Mouse (Mus musculus): ENCODE data around the gene Slc32a1.

The Slc32a1 gene

DNA sequence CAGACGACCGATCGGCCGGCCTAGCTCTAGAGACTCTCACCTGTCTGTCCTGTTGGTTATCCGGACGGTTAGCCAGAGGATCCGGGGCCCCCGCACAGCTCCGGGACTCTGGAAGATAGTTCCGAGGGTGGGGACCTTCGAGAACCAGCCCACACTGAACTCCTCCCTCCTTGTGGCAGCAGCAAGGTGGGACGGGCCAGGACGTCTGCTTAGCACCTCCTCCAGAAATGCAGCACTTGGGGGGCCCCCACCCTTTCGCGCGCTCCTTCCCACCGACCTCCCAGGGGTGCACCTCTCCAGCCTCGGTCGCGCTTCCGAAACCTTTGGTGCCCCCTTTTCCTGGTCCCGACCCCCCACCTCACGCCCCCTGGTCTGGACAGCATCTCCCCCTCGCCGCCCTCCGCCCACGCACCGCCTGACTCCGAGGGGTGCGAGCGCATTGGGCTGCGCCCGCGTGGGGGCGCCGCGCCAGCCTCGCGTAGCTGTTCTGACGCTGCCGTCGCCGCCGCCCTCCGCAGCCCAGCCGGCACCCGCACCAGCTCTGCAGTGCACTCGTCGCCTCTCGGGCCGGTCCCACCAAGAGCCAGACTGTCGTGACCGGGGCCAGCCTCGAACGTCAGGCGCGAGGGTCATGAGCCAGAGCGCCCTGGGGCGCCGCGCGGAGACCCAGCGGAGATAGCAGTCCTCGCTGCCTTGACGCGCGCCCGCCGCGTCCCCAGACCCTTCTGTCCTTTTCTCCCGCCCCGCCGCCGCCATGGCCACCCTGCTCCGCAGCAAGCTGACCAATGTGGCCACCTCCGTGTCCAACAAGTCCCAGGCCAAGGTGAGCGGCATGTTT is at the start of gene Slc32a1:
TSS of gene Slc32a1 (plus strand) at position 280 of the 838 bp plus-strand sequence.
- peak in 1 of 2 experiments; percentile 37 for DNase-seq

DNA sequence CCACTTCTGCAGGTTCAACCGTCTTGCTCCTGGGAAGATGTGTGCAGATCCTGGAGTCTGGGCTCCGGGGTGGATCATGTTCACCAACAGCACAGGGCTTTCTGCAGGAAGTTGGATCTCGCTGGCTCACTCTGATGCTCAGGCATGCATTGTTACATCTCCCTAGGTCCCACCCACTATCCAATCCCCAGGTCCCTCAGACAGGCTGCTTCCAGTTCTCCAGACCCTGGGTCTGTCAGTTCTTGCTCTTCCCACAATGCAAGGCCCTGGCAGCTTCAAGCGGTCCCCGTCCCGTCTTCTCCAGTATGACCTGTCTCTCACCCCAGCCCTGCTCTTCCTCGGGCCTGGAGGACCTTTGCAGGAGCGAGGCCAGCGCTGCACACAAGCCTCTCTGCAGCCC is 49.8 kb upstream of the Slc32a1 start:
- peak in 1 of 2 experiments; percentile 24 for DNase-seq

DNA sequence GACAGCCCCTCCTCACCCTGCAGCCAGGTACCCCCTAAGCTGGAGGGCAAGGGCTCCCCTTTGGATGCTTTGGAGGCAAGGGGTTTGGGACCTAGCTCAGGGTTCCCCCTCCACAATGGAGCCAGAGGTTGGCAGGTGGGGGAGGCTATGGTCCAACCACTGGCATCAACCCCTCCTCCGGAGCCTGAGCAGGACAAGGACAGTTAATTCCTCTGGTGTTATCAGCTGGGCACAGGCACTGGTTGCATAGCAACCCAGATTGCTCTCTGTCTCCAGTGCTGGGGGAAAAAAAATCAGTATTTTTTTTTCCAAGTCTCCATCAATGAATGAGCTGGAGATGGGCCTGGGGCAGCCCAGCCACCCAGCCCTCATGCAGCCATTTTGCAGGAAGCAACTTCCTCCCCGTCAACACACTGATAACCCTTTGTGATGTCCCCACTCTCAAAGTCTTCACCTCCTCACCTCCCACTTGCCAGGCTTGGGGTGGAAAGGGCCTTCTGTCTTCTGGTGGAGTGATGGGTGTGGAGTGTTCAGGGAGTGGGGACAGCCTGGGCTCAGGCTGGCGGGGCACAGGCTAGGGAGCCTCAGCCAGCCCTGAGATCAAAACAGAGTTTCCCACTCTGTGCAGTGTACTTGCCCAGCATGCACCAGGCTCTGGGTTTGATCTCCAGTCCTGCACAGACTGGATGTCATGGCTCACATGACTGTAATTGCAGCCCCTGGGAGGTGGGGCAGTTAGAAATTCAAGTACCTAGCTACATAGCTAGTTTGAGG is 49.0 kb upstream of the Slc32a1 start:
- DNase-seq: no peak

DNA sequence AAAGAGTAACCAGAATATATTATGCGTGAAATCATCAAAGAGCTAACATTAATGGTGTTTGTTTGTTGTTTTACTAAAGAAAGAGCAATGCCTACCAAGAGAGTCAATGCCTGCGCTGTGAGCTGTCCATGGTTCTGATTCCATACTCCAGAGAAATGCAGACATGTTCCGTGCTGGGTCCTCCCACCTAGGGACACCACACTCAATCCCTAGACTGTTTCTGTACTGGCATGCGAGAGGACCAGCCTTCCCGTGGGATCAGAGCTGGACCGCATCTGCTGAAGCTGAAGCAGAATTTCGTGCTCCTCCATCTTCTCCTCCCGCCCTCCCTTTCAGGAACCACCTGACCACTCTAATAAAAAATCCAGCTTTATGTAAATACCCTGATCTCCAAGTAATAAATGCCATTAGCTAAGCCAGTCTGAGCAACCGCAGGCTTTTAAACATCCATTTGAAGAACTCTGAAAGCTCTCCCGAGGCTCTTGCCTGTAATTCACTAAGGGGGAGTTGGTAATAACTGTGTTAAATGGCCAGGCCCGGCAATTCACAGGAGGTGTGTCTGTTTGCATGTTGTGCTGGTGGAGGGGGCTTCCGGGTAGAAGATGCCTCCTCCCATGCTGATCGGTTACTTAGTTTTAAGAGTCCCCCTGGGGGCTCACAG is 40.0 kb upstream of the Slc32a1 start:
- no peak for DNase-seq

DNA sequence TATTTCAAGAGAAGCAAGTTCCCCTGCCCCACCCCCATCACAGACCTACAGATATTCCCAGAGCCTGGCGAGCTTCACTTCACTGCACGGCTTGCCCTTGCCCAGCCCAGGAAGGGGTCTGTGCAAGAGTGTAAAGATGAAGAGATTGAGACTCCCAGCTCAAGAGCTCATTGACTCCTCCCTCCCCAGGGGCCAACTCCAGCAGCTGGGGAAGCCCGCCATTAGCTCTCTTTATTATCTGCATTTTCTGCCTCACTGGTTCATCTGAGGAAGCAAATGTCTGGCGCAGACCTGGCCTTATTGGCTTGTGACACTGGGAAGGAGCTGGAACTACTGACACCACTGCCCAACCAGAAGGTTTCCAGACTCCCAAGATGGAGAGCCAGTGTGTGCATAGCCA is 30.6 kb upstream of the Slc32a1 start:
- no peak for DNase-seq

DNA sequence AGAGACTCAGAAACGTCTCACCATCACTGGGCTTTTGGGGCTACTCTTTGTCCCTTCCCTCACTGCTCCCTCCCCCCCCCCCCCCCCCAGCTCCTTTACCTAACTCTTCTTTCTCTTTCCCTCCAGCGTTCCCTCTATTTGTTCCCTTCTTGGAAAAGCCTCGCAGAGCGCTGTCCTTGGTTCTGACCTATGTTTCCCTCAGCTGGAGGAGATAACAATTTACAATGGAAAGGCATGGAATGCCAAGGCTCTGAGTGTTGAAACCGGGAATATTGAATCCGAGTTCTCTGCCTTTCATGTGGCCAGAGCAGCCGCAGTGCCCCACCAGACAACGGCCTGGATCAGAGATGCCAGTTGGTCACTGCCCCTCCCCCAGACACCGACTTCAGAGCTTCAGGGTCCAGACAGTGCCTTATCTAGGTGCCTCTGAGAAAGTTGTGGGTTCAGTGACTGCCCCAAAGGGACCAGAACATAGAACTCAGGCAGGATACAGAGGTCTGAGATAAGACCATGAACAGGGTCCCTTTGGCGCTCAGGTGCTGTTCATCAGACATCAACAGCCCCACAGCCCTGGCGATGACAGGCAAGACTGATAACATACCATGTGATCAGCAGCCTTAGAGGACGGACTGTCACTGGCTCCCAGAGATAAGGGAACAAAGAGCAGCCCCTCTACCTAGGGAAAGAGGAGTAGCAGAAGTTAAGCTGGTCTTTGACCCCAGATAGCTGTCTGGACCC is 25.8 kb upstream of the Slc32a1 start:
- DNase-seq: no peak

DNA sequence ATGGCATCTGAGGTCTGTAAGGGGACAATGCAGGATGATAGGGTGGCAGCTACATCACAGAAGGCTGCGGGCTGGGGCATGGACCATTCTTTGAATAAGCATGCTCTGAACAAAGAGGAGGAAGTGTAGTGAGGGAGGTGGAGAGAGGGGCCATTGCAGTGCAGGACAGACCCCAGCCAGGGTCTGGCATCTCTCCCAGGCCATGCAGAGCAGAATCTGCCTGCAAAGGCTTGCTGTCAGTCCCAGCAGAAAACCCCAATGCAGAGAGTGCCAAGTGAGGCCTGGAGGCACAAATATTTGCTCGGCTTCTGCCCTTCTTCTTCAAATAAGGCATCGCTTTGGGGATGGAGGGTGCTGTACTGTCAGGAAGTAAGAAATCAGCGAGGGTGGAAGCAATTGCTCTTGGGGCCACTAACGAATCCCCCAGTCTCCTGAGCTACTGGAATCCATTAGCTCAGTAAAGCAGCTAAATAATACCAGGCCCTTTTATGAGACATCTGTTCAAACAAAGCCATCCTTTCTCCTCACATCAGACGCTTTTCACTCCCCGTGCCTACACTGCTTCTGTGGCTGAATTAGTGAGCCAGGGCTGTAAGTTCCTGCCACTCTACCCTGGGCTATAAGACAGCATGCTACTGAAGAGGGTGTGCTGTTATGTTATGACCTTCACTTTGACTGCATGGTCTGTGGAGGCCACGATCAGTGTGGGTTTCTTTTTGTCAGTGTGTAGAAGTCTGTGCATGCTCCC is 21.9 kb upstream of the Slc32a1 start:
- DNase-seq: no peak

DNA sequence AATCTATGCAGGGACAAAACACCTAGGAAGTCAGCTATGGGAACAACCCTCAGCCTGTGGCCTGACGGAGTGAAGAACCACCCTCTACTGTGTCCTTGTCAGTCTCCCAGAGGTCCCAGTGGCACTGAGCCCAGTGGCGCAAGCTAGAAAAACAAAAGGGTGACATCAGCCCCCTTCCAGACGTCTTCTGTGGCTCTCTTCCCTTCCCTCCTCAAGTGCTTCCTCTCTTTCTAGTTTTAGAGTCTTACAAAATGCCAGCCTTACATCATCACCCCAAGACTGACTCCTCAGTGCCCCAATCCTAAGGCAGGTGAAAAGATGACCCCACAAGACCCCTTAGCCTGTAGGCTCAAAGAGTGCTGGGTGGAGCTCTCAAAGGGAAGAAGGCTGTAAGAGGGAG is 20.1 kb upstream of the Slc32a1 start:
- no peak for DNase-seq

DNA sequence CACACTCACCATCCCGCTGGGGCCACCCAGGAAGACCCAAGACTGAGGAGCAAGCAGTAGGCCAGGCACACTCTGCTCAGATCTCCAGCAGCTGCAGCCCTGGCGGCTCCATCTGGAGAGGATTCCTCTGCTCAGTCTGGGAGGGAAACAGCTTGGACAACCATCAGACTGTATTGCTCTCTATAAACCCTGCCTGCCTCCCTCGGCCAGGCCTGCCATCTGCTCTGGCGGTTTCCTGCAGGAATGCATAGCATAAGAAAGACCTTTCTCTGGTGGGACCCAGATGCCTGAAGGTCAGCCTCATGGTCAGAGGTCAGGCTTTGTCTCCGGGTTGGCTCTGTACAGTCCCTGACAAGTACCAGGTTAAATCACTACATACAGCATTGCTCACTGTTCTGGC is 19.3 kb upstream of the Slc32a1 start:
- no peak for DNase-seq

DNA sequence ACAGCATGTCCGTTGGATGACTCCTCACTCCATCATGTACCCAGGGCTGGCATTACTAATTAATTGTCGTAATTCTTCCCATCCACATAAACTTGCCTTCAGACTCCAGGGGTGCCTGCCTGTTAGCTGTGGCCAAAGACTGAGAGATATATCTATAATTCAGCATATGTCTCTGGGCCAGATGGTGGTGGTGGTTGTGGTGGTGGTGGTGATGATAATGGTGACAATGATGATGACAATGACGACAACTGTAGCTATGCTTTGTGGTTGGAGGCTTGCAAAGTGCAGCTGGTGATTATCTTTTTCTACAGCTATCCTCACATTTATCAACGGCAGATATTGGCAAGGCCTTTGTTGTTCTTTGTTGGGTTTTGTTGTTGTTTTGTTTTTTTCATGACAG is 17.2 kb upstream of the Slc32a1 start:
- DNase-seq: no peak

DNA sequence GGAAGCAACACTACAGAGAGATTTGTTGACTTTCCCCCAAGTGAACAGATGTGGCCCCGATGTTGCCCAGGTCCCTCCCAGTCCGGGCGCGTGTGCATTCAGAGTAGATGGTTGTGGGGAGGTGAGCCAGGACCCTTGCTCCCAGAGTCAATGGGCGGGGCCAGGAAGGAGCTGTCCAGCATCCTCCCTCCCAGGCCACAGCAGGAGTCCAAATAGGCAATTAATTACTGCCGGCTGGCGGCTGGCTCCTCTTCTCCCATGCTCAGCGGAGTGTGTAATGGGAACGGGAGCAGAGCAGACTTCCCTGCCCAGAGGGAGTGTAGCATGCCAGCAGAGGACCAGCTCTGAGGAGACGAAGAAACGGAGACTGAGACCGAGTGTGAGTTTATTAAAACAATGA is 15.5 kb upstream of the Slc32a1 start:
- peak in 1 of 2 experiments; percentile 63 for DNase-seq

DNA sequence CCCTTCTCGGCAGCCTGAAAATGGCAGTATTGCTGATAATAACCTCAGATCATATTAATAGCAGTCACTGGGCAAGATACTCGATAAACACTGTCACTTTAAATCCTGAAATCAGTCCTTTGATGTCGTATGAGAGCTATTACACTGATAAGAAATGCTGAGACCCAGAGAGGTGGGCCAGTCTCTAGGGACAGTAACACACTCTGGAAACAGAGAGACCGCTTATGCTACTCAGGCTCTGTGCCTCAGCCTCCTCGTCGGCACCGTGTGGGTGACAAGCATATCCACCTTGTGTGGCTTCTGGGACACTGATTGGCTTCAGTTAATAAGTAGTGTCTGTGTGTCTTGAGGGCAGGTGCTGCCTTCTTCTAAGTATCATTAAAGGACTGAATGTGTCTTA is 15.0 kb upstream of the Slc32a1 start:
- no peak for DNase-seq

DNA sequence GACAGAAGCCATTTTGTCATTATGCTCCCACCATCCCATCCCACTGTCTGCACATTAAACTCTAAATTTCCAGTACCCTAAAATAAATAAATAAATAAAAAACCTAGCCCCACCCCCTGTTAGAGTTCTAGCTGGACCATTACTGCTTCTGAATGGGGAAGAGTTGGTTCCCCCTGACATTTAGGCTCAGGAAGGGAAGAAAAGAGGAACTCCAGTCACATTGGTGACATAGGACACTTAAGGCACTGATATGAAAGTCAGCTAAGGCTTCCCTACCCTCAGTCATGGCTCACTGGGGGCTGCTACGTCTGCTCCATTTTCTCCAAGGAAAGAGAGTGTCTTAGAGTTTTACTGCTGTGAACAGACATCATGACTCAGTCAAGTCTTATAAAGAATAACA is 13.8 kb upstream of the Slc32a1 start:
- DNase-seq: no peak

DNA sequence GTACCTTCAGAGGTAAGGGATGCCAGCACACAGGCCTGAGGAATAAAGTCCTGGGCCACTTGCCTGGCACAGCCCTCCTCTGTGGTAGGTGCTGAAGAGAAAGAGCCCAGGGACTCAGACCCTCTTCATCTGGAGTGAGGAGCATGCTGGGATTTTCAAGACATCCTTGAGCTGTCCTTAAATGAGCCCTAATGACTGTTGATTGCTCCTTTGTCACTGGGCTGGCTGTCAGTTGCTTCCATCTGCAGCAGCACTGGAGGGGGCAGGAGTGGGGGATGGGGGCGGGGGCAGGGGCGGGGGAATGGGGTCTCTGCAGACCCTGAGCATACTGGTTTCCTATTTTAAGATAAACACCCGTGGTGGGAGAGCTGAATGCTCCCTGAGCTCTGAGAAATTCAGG is 10.1 kb upstream of the Slc32a1 start:
- DNase-seq: no peak

DNA sequence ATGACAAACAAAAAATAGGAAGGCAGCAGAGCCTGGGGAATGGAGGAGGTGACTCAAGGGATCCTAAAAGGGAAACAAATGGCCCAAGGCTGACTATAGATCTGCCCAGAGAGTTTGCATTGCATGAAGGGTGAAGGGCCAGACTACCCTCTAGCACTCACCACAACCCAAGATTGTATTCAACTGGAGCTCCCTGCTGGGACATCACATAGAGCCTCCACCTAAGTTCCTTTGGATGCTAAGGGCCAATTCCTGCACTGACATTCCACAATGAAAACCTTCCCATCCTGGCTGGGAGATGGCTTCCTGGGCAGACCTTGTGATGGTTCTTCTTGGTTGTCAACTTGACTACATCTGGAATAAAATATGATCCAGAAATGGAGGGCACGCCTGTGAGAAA is 9.2 kb upstream of the Slc32a1 start:
- no peak for DNase-seq

DNA sequence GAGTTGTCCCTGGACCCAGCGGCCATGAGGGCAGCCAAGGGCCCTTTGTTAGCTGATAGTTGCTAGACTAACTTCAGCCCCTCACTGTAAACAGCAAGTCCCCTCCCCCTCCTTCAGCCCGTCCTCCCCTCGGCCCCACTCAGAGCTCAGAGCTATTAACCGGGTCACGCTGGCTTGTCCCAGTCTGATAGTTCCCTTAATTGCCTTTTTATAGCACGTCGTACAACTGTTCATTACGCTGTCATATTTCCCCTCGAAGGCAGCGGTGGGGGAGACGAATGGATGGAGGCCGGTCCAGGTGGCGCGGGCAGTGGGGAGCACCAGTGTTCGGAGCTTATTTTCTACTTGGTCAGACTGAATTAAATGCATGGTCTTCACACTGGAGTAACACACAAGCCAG is 7.9 kb upstream of the Slc32a1 start:
- no peak for DNase-seq

DNA sequence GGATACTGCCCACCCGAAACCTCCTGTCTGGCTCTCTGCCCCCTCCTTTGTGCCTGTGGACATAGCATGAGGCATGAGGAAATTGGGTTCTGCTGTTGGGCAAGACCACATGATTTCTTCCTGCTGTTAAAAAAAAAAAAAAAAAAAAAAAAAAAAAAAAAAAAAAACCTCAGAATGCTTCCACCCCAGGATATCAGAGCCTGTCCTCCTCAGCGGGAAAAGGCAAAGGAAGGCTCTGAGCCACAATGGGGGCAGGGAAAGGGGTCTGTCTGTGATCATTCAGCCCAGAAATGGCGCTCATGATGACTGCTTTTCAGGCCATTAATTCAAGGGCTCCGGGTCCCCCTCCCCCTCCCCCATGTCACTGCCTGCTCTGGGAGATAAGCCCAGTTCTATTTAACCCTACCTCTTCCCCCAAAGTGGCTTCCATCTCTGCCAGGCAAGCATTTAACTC is 4.0 kb upstream of the Slc32a1 start:
- no peak for DNase-seq

DNA sequence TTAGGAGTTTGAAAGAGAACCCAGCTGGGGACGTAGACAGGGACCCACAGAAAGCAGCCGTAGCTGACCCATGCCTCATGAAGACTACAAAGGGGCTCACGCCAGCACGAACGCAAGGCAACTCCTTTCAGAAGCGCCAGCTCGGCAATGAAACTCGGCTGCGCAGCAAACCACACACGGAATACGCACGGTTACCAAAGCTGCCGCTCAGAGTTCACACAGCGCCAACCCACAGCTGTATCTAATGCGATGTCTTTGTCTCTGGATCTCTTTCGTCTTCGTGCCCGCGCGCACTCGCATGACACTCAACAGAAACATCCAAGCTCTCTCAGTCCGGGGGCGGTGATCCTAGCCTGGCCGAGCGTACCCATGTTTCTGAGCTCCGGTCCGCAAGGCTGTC is 886 bp upstream of the Slc32a1 start:
- DNase-seq: no peak

DNA sequence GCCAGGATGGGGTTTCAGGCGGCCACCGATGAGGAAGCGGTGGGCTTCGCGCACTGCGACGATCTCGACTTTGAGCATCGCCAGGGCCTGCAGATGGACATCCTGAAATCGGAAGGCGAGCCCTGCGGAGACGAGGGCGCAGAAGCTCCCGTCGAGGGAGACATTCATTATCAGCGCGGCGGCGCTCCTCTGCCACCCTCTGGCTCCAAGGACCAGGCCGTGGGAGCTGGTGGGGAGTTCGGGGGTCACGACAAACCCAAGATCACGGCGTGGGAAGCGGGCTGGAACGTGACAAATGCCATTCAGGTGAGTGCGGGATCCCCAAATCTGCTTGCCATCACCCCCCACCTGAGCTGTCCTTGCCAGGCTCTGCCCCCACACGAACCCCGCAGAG is 756 bp downstream of the Slc32a1 start:
- DNase-seq: no peak

DNA sequence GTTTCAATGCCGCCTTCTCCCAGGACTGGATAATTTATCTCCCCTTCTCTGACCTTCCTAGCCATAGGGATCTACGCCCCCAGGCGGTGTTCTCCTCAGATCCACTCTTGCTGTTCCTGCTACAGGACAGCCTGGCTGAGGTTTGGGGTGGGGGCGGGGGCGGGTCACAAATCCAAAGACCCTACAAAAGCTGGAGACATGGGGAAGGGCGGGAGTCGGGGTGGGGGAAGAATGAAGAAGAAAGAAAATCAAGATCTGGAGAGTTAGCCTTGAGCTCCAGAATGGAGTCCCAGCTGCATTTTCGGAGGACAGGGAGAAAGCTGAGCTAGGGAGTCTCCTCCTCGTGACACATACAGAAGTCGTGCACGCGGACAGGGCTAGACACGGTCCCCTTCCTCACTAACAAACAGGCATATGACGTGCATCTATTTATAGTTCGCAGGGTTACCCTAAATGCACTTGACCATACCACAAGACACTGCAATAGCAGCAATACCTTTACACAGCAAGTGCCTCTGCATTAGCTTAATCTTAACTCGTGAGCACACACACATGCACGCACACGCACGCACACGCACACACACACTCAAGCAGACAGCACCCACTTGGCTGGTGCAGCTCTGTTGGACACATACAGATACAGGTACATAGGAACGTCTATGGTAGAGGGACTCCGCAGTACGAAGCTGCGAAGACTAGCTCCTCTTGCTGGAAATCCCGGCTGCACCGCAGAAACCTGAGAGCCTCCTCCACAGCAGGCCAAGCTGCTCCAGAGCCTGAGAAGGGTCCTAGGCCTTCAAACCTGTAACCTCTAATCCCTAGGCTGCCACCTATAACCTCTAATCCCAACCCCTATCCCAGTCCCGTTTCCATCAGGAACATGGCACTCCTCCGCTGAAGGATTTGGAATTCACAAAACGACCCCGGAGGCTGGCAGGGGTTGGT is 1.4 kb downstream of the Slc32a1 start:
- no peak for DNase-seq

DNA sequence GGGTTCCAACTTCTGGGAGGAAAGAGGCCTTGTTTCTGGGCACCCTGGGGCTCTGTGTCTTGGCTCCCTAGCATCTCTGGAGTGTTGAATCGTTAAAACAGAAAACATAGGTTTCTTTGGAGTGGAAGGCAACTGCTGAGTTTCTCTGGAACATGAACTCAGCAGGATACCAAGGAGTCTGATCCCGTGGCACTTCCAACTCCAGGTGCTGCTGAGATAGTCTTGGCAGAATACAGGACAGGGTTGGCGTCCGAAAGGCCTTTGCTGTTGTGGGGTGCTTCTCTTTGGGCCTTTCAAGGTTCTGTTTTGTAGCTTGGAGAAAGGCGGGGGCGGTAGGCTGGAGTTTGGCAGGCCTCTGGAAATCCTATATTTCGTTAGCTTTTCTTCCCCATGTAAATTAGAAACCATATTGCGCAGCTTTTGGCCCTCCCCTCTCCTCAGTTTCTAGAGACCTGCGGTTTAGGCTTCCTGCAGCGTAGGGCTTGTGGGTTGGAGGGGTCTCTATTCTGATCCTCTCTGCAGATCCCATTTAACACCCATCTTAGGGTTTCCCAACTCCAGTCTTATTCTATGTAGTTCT is 2.2 kb downstream of the Slc32a1 start:
- DNase-seq: no peak

Measured in cerebellum, adult 18-20 months (tissue).